Mouse (Mus musculus): ENCODE data around the gene 2310022A10Rik.

DNA sequence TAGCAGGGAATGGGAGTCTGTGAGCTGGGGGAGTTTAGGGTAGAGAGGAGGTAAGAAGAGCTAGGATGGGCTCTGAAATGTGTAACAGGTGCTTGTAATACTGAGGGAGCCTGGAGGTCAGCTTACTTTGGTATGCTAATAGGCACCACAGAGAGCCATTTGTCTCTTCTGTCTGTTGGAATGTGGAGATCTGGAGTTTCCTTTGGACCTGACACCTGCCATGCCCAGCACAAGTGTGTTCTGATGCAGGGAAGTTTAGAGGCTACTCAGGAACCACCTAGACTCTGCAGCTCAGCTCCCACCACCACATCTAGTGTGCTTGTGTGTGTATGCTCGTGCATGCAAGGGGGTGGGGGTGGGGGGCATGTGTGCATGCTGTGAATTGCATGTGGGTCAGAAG is 69.2 kb downstream of the 2310022A10Rik start:
- TF ChIP-seq USF1 (IDR thresholded peaks at IDR 0.05; ENCODE audit: low read depth, low read length): no peak
- TF ChIP-seq KAT2A (IDR thresholded peaks at IDR 0.05; ENCODE audit: insufficient replicate concordance, low read length): no peak
- TF ChIP-seq MAX (IDR thresholded peaks at IDR 0.05; ENCODE audit: low read length): no peak
- no peak for TF ChIP-seq RAD21 (IDR thresholded peaks at IDR 0.05; ENCODE audit: low read depth, low read length)
- no peak for TF ChIP-seq EP300 (IDR thresholded peaks at IDR 0.05; ENCODE audit: low read length)

Data from CH12.LX (cell line).